Mouse (Mus musculus) bone marrow, adult 2 months (tissue): Measurements from ENCODE around the gene Abhd12b. TPM values are rescaled to one million over a fixed set of nuclear protein-coding genes. Genes with fewer than 3 reads are reported as not detected.
A peak's percentile ranks its signal among the peaks of the same experiment; 100 is the strongest.

ENCODE experiments used
- H3K27ac ChIP-seq: fragments of 200-500 bp; 2 replicates; pipeline ENCODE4 v1.5.1; 2012; ENCODE audit warnings: low read depth, mild to moderate bottlenecking, control low read depth, inconsistent platforms, low read length; ENCODE audit not compliant: control insufficient read depth, poor library complexity, insufficient read depth
- H3K4me1 ChIP-seq: fragments of 200-500 bp; 2 replicates; pipeline ENCODE4 v1.6.1; 2011; ENCODE audit warnings: low read length; ENCODE audit not compliant: control insufficient read depth, insufficient read depth
- H3K4me3 ChIP-seq: fragments of 200-500 bp; replicated peaks from 2 replicates; pipeline ENCODE3; 2011; ENCODE audit warnings: mild to moderate bottlenecking, low read depth, low read length, control low read depth; ENCODE audit not compliant: control insufficient read depth
- CTCF ChIP-seq: fragments of 200-500 bp; IDR thresholded peaks from 2 replicates; pipeline ENCODE4 v1.5.1; 2011; ENCODE audit warnings: low read length, control low read depth; ENCODE audit not compliant: control insufficient read depth, insufficient read depth
- POLR2A ChIP-seq: fragments of 200-500 bp; IDR thresholded peaks from 2 replicates; pipeline ENCODE4 v1.6.1; 2011; ENCODE audit warnings: low read depth, mild to moderate bottlenecking, control low read depth, low read length, borderline replicate concordance; ENCODE audit not compliant: control insufficient read depth
- WGBS: fragments of 180-500 bp; shearing (Covaris S2); methylation state at CpG from one replicate; pipeline ENCODE4 v1.1.7; 2018; 5-methylcytosine and 5-hydroxymethylcytosine counted together
- polyA plus RNA-seq: library from polyadenylated mRNA; stranded (reverse); fragments of >200 nt; gene quantifications from 2 replicates; pipeline ENCODE4 v1.2.4, GENCODE M21; 2011; ENCODE audit warnings: low replicate concordance; ENCODE audit not compliant: missing spikeins, insufficient read depth, insufficient read length

The Abhd12b gene
- polyA plus RNA-seq, 1 experiment, result 1.6 TPM

- peak overlapping the region; percentile 88 for H3K4me3 ChIP-seq
- H3K27ac ChIP-seq, result peak overlapping the region; percentile 98
- WGBS, result under 1% methylated on average over 101 of the region's 101 CpGs
- peaks cover 6% of the 10 kb centered on the region for H3K4me1 ChIP-seq
- TF ChIP-seq POLR2A, result peak; percentile 56; the same call in 1 of the 2 replicates
- TF ChIP-seq CTCF, result no peak
These were observed 42.4 kb upstream of the Abhd12b start for GRCm38 (mm10) chr12:70111367-70112089.

- peak overlapping the region; percentile 69 for H3K4me3 ChIP-seq
- 5% methylated on average over 16 of the region's 16 CpGs for WGBS
- no peak for TF ChIP-seq CTCF
- no peak for TF ChIP-seq POLR2A
- H3K4me1 ChIP-seq, result peaks cover 4% of the 10 kb centered on the region
- H3K27ac ChIP-seq, result peak overlapping the region; percentile 98
These were observed 41.9 kb upstream of the Abhd12b start for GRCm38 (mm10) chr12:70112090-70112383.

DNA sequence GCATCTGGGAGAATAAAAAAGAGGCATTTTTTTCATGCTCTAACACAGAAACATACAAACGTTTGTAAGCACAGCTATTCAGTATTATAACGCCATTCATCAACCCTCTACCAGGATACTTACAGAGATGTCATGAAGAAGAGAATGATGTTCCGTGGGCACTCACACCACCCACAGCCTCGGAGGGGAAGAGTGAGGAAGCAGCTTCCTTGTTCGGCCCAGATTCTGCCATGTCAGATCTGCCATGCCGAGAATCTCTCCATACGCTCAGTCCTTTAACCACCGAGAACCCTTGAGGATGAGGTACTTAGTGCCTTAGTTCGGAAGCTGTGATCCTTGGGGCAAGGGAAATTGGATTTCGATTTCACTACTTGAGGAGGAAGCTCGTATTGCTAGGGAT lies 40.6 kb upstream of the Abhd12b start, which contains the start of gene Nin:
Gene Nin, minus strand, starts transcription at position 367 of the 400 bp plus-strand sequence.
- H3K27ac ChIP-seq, result peak within 1 kb of the TSS; percentile 26; the same call in 1 of the 2 replicates

DNA sequence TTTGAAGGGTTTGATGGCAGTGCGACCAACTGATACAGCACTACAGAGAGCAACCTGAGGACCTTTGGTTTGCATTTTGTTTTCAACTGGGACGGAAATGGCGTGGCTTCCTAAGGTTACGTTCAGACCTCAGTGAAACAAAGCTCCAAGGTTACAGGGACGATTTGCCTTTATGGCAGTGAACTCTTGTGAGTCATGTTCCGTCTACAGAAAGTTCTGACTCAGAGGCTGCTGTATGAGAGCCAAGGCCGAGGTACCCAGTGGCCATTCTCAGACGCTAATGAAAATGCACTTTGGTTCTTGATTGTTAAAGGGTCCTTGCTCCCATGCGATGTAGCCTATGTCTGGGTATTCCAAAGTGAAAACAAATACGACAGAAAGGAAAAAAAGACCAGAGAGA lies 36.8 kb upstream of the Abhd12b start:
- H3K4me3 ChIP-seq, result no peak overlapping the region
- H3K4me1 ChIP-seq, result peaks cover 3% of the 10 kb centered on the region
- WGBS, result 79% methylated on average over 10 of the region's 10 CpGs
- H3K27ac ChIP-seq, result no peak overlapping the region
- TF ChIP-seq POLR2A (no peak), CTCF (no peak)

More for the DNA sequence above, 40.6 kb upstream of the Abhd12b start, which contains the start of gene Nin:
- TF ChIP-seq CTCF, result no peak
- TF ChIP-seq POLR2A, result no peak
- peaks cover 1% of the 10 kb centered on the region; the same call in 1 of the 2 replicates for H3K4me1 ChIP-seq
- no peak within 1 kb of the TSS for H3K4me3 ChIP-seq
- 61% methylated on average over 11 of the region's 11 CpGs for WGBS

DNA sequence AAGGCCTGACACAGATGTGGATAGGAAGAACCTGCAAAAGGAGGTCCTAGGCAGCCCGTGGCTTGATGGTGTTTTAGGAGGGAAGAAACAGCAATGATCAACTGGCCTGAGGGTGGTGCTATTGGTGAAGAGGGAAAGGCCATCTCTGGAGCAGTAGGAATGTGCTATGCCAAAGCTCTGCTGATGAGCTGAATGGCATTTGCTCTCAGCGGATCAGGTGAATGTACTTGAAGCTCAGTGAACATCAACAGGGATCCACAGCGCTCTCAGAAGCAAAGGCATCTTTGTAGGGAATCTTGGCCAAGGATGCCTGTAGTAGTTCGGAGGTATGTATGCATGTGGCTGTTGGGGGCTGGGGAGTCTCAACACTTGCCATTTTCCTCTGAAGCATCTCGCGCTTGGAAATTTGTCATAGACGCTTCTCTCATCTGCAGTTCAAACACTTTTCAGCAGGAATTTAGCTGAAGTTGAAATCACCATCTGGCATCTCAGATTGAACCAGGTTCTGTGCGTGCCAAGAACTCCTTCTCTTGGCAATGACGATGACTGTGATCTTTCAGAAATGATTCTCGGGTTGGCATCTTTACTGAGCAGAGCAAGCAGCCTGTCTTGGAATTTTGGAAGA lies 35.1 kb upstream of the Abhd12b start:
- WGBS, result 78% methylated on average over 10 of the region's 10 CpGs
- no peak overlapping the region for H3K27ac ChIP-seq
- H3K4me1 ChIP-seq, result peaks cover 3% of the 10 kb centered on the region
- no peak overlapping the region for H3K4me3 ChIP-seq
- TF ChIP-seq CTCF (no peak), POLR2A (no peak)

GRCm38 (mm10) chr12:70119552-70119951 lies 34.4 kb upstream of the Abhd12b start:
- Histone ChIP-seq H3K4me3 (no peak overlapping the region), H3K4me1 (peaks cover 3% of the 10 kb centered on the region), H3K27ac (no peak overlapping the region)
- no peak for TF ChIP-seq CTCF
- TF ChIP-seq POLR2A, result no peak
- 13% methylated on average over 2 of the region's 2 CpGs for WGBS

DNA sequence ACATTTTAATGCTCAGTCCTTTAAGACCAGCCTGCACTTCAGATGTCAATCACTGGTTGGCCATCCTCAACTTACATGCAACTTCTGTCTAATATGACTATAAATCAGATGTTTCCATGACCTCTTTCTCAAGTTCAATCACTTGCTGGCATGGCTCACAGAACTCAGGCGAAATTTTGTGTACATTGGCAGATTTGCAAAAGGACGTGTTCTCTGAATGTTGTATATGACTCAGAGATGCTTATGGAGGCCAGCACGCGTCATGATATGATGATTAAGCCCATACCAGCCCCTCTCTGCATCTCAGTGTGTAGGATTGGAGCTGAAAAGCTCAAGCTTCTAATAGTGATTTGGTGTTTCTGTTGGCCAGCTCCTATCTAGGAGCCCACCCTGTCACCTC lies 27.3 kb upstream of the Abhd12b start:
- Histone ChIP-seq H3K27ac (no peak overlapping the region), H3K4me1 (no peaks in the 10 kb centered on the region; the same call in 1 of the 2 replicates), H3K4me3 (no peak overlapping the region)
- no peak for TF ChIP-seq CTCF
- no peak for TF ChIP-seq POLR2A
- 84% methylated on average over 4 of the region's 4 CpGs for WGBS

DNA sequence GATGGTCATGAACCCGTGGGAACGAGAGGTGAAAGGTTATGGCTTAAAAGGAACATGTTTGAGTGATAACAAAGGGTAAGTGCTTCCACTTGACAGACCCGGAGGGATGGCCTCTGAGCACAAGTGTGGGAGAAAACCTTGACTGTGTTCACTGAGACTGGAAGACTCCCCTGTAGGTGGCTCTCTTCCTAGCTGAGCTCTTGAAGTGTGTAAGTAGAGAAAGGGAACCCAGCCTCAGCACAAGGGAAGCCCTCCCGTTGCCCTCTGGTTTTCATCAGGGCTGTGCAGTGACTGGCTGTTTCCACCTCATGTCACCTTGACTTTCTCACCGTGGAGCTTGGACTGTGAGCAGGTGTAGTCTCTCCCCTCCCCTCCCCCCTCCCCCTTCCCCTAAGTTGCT lies 24.8 kb upstream of the Abhd12b start:
- WGBS, result 23% methylated on average over 5 of the region's 5 CpGs
- TF ChIP-seq CTCF, result peak; percentile 10; the same call in 1 of the 2 replicates
- no peak for TF ChIP-seq POLR2A
- H3K4me3 ChIP-seq, result no peak overlapping the region

More for the DNA sequence above, 24.8 kb upstream of the Abhd12b start:
- Histone ChIP-seq H3K27ac (no peak overlapping the region), H3K4me1 (no peaks in the 10 kb centered on the region)
